Mouse (Mus musculus): Measurements from ENCODE around the gene Hif3a. TPM values are rescaled to one million over a fixed set of nuclear protein-coding genes. Genes with fewer than 3 reads are reported as not detected.

Hif3a gene
- total RNA-seq, 2 experiments from 2014 or later, result 0.21 to 2.1 TPM

DNA sequence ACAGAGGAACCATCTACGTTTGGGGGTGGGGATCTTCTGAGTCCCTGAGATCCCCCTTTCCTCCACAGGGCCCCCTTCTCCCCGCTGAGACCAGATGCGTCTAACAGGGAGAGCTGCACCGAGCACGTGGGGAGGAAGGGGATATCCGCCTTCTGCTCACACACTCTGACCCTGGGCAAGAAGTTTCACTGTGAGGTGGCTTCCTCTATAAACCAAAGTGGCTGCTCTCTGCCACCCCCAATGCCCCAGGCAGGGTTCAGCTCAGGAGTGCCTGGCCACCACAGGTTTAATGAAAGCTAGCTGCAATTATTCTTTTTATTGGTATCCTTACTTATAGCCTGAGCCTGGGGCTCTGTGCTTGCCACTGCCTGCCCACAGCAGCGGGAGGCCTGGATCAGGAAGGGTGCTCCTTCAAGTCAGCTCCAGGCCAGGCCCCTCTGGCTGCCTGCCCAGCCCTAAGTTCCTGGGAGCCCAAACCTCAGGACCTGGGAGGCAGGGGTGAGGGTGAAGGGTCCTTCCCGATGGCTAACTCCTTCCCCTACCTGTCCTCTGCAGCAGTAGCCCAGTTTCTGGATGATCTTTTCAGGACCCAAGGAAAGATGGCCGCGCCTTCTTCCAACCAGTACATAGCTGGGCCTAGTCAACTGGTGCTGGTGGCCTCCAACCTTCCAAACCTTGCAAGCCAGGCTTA, 37.3 kb downstream of the Hif3a start:
- ATAC-seq (replicated peaks; ENCODE audit: poor library complexity), result peak; percentile 33

DNA sequence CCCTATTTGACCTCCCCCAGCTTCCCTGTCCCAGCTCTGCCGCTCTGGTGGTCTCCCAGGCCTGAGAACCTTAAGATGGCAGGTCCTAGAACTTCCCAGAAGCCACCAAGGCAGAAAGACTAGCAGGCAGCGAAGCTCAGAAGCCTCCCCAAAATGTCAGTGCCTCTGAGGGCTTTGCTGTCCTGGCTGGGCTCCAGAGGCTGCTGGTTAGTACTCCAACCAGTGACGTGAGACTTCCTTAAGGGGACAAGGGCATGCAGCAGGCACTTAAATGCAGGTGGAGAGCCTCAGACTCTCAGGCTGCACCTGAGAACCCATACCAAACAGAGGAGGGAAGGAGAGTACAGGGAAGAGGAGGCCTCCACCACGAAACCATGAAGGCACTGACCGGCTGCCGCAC, 38.1 kb downstream of the Hif3a start:
- ATAC-seq (replicated peaks; ENCODE audit: poor library complexity), result no peak

DNA sequence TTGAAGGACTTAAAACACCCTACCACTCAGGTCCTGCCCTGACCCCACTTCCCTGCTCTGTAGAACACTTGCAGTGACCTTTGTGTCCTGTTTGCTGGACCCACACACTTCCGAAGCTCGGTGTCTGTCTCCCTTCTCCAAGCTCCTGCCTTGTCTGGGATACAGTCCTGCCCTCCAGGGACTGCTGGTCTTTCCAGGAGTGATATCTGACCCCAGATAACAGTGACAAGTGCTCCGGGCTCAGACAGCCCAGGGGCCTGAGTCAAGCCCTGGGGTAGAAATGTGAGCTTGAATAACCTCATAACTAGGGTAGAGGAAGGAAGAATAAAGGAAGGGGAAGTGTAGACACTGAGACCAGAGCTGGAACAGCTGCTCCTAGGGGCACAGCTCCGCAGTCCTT, 38.5 kb downstream of the Hif3a start:
- ATAC-seq (replicated peaks; ENCODE audit: poor library complexity), result 0 out of 2 replicates have a peak, but pooled peaks have one; percentile 3

DNA sequence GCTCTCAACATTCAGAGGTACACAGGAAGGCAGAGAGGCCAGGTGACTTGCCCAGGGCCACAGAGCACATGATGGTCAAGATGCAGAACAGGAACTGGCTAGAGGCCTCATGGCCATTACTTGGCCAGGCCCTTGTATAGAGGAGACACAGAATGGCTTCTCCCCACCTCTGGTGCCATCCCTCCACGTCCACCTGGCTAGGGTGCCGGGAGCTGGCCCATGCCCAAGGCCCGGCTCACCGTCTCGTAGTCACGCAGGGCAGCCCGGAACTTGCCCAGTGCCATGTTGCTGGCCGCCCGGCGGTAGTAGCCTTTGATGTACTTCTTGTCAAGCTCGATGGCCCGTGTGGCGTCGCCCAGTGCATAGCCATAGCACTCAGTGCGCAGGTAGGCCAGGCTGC, 40.1 kb downstream of the Hif3a start:
- no peak for ATAC-seq (replicated peaks; ENCODE audit: poor library complexity)

DNA sequence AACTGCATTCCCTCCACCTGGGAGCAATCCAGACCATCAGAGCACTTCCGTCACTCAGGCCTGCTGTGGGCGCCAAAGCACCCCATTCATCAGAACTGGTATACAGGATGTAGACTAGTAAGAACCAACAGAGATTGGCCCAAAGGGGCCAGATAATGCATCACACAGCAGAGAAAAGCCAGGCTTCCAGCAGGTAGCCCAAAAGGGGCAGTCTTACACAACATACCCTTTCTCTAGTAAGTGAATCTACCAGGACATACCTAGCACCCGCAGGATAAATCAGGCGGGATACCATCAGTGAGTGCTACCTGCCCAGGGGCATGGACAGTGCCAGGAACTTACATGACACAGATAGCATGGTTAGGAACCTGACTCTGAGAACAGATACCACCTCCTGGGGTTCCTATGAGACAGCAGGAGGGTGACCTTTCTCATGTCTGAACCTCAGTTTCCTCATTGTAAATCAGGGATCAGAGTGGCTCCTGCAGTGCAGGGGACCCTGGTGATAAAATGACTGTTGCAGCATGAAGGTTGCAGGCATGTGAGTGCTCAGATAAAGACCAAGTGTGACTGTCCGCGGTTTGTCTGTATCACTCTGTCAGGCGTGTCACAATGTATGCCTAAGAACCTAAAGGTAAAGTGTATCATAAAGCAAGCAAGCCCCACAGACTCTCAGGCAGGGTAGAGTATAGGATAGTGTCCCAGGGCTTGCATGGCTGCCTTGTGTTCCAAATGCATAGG, 42.6 kb downstream of the Hif3a start:
- peak; percentile 8; the same call in 1 of the 2 replicates for ATAC-seq (replicated peaks; ENCODE audit: poor library complexity)

DNA sequence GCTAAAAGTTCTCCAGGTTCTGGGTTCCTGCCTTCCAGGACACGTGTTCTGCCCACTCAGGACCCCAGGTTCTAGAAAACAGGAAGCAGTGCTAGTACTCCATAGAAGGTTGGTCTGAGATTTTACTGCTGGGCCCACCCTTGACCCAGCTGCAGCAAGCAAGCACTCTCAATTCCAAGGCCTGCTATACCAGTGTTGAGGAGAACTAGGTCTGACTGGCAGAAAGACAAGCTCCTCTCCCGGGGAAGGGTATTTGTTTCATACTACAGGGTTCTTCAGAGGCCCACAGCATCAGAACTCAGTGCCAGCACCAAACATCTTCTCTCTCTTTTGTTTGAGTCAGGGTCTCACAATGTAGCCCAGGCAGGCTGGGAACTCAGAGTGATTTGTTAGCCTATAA, 44.3 kb downstream of the Hif3a start:
- no peak for ATAC-seq (replicated peaks; ENCODE audit: poor library complexity)

DNA sequence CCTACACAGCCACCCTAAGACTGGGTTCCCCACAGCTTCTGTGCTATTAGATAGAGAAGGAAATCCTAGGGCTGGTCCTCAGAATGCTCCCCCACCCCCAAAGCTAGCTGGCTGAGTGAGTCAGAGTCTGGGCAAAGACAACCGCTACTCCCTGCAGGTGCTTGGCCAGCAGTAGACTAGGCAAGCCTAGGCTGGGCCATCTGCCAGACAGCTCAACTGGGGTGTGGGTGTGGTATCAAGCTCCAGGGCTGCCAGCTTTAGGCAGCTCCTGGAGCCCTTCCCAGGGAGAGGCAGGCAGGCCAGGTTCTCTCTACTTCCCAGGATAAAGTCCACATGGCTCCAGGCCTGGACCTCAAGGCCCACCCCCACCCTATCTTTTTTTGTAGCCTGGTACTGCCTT, 45.2 kb downstream of the Hif3a start:
- ATAC-seq (replicated peaks; ENCODE audit: poor library complexity), result peak; percentile 87

DNA sequence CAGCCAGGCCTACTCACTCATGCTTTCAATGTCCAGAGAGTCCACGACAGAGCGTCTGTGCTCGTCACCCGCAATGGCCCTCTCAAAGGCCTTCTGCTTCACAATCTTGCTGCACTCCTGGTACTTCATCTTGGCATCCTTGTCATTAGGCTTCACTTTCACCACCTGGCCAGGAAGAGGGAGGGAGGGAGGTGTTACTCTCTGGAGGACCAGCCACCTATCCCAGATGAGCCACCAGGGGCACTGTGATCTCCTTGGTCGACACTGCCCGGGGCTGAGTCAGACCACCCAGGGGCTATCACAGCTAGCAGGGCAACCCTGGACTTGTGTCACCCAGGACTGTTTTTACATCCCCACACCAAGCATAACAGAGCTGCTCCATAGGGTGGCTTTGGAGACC, 46.8 kb downstream of the Hif3a start:
- ATAC-seq (replicated peaks; ENCODE audit: poor library complexity), result no peak

DNA sequence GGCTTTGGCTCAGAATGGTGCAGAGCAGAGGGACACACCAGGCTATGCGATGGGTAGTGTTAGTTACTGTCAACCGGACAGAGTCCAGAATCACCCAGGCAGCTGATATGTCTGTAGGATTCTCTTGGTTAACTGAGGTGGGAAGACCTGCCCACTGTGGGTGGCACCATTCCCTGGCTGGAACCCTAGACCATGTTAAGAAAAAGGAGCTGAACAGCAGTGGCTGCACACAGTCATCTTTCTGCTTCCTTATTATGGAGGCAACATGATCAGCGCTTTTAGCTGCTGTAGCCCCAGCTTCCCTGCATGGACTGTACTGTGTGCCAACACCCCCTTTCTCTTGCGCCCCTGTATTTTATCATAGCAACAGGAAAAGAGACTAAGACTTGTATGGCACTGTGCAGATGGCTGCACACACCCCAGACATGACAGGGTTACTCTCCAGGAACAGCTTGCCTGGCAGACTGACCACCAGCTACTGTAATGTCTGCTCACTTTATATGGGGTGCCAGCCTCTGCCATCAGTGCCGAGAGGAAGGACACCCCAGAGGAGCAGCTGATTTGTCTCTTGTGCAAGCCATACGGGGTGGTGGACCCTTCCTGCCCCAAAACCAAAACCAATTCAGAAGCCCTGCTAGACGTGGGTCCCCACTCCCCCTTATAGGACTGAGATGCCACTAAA, 50.2 kb downstream of the Hif3a start:
- ATAC-seq (replicated peaks; ENCODE audit: poor library complexity), result no peak

DNA sequence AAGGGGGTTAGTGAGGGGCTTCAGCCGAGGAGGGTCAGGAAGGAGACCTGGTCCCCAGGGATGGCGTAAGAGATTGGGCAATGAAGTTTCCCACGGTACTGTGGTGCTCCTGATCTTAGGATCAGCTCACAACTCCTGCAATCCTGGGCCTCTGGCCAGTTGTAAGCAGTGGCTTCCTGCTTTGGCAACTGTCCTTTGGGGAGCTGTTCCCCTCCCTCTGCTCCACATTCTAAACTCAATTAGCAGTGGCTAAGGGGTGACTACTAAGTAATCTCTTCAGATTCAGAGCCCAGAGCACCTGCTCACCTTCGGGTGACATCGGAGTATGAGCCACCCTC, 52.2 kb downstream of the Hif3a start:
- no peak for ATAC-seq (replicated peaks; ENCODE audit: poor library complexity)

DNA sequence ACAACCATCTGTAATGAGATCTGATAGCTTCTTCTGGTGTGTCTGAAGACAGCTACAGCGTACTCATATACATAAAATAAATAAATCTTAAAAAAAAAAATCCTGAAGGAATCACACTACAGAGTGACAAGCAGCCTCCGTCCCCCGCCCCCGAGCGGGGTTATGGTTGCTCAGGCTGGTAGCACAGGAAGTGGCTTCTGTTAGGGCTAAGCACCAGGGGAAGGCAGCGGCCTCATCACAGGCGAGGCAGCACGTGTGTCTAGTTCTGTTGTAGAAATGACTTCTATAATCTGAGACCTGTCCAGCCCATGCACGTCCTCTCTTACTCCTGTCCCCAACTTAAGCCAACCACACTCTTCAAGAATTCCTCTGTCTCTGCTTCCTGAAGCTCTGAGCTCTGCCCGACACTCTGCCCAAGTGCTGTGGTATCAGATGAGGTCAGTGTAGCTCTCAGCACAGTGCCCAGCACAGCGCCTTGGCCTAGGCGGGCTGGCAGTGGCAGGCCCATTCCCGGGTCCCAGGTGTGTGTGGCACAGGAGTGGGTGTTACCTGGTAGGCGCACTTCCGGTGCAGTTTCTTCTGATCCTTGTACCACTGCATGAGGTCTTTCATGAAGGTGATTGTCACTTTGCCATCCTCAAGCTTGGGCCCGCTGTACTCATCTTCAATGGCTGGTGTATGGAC, 52.8 kb downstream of the Hif3a start:
- ATAC-seq (replicated peaks; ENCODE audit: poor library complexity), result peak; percentile 42; the same call in 1 of the 2 replicates

DNA sequence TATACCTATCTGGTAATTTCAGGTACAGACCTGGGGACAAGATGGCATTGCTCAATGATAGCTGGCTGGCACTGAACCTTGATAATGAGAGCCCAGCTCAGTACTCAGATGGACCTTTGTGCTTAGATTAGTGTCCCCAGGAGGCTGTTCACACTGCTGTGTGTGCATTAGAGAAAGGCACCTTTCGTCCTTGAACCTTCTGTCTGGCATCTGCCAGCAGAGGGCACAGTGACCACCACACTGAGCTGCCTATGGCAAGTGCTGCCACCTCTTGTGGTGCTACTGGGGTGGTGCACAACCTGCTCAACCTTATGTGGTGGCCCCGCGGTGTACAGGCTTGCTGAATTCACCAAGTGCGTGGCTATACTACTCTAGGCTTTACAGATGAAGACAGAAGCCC, 54.9 kb downstream of the Hif3a start:
- ATAC-seq (replicated peaks; ENCODE audit: poor library complexity), result peak; percentile 83

DNA sequence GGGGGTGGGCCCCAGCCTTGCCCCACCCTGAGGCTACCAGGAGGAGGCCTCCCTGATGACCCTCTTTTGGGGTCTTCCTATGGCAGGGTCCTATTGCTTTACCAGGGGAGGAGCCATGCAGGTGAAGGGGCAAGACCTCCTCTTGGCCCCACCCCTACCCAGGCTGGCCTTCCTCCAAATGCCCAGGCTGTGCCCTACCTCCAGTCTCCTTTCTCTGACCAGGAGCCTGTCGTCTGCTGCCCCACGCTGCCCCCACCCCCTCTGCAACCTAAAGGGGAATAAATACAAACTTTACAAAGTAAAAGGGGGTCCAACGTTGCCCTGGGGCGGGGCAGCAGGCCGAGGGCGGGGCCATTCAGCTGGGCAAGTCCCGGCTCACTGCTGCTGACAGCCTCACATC, 57.5 kb downstream of the Hif3a start:
- ATAC-seq (replicated peaks; ENCODE audit: poor library complexity), result no peak

DNA sequence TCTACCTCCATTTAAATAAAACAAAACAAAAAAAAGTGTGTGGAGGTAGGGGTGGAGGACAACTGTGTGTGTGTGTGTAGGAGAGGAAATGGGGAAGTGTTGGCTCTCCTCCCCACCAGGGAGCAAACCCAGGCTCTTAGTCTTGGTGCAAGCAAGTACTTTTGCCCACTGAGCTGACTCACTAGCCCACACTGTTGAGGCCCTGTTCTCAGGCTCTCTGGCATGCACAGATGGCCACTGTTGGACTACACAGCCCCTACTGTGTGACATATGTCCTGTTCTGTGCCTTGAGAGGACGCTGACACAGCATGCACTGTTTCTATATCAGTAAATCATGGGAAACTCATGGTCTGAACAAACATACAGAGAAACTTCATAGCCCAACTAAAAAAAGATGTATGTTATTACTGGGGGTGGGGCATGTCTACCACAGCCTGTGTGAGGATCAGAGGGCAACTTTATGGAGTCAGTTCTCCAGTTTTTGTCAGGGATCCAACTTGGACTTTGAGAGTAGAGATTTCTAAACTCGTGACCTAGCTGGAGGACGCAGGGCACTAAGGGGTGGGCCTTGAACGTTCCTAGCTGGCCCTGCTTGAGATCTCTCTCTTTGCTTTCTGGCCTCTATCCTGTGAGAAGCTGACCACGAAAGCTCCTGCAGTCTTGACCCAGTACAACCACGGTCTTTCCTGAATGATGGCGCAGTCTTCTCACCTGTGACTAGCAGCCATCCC, 58.8 kb downstream of the Hif3a start:
- ATAC-seq (replicated peaks; ENCODE audit: poor library complexity), result peak; percentile 20; the same call in 1 of the 2 replicates

DNA sequence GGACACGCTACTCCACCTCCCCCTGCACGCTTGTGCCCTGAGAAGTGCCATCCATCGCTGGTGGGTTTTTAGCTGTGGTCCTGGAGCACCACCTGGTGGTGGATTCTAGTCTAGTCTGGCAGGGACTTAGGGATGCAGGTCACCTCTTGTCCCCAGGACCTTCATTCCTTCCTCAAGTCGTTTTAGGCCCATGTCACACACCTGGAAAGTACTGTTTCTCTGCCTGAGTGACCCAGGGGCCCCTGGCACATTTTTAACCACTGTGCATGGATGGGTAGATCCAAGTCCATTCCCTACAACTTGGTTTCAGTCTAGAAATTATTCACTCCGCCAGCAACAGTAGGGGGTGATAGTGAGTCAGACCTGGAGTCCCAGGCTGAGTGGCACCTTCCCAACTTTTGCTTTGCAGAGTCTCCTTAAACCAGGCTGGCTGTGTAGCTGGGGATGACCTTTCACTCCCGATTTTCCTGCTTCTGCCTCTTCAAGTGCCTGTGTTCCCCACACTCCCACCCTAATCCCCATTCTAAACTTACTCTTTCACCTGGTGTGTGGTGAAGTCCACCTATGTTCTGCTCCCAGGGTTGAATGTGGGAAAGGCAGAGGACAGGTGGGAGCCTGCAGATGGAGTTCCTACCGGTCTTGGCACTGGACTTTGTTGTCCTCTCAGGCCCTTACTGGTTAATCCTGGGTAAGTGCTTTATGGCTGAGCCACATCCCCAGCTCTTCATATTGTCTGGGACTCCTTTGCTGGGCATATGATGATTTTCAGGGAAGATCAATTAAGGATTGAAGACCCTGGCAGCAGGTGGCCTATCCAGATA, 59.6 kb downstream of the Hif3a start:
- ATAC-seq (replicated peaks; ENCODE audit: poor library complexity), result peak; percentile 86

DNA sequence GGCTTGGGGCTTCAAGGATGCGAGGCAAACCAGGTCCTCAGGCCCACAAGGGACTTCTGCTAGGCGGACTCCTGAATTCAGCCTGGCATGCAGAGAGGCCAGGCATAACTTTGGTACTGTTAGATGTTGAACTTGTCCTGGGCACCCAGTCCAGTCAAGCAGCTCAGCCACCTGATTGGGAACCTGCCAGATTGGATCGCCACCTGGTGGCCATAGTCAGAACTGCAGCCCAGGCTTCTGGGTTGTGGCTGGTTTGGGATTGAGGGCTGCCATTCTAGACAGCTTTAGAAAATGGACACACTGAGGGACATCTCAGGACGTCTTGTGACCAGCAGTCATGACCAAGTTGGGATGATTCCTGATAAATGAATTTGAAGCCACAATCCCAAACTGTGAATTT, 62.6 kb downstream of the Hif3a start:
- ATAC-seq (replicated peaks; ENCODE audit: poor library complexity), result peak; percentile 61

DNA sequence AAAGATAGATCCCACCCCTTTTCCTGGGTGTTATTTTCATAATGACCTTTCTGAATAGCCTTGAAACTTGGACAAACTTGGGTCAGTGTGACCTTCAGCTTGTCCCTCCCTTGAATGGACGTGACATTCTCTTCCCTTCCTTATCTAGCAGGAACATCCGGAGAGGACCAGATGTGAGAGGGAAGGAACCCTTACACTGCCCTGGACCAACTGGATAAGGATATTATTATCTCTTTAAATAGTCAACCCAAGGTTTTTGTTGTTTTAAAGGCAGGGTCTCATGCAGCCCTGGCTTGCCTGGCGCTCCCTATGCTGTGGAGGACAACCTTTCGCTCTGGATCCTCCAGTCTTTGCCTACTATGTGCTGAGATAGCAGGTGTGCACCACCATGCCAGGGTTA, 63.0 kb downstream of the Hif3a start:
- ATAC-seq (replicated peaks; ENCODE audit: poor library complexity), result peak; percentile 3; the same call in 1 of the 2 replicates

DNA sequence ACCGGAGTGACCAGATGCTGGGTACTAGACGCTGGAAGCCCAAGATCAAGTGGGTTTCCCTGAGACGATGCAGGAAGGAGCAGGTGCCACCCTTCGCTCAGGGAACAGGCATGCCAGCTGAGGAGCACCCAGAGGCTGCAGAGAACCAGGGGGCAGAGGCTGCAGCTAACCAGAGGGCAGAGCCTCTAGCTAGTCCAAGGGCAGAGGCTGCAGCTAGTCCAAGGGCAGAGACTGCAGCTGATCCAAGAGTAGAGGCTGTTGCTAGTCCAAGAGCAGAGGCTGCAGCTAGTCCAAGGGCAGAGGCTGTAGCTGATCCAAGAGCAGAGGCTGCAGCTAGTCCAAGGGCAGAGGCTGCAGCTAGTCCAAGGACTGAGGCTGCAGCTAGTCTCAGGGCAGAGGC, 66.9 kb downstream of the Hif3a start:
- ATAC-seq (replicated peaks; ENCODE audit: poor library complexity), result no peak

DNA sequence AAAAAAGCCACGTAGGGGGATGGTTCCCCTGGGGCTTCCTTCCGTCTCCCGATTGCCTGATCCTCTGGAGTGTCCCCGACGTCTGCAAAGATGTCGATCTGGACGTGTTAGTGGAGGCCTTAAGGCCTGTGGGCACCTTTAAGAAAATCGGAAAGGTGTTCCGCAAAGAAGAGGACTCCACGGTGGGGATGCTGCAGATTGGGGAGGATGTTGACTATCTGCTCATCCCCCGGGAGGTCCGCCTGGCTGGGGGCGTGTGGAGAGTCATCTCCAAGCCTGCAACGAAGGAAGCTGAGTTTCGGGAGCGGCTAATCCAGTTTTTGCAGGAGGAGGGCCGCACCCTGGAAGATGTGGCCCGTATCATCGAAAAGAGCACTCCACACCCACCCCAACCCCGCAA, 67.8 kb downstream of the Hif3a start:
- ATAC-seq (replicated peaks; ENCODE audit: poor library complexity), result no peak

Data from megakaryocyte progenitor cell, adult 5-6 weeks (primary cell).